Mouse (Mus musculus): ENCODE measurements around the gene Gm10300. TPM values are rescaled to one million over a fixed set of nuclear protein-coding genes. Genes with fewer than 3 reads are reported as not detected.

The Gm10300 gene
- total and polyA plus RNA-seq, 3 experiments = 0.08 to 0.13 (median 0.11) TPM

GRCm38 (mm10) chr4:132048995-132049404, 25.5 kb upstream of the Gm10300 start:
- WGBS = 2% methylated on average over 31 of the region's 46 CpGs
- Histone ChIP-seq H3K36me3 (ENCODE audit: control insufficient read depth, insufficient read depth, low read length) (peaks cover 9% of the 10 kb centered on the region), H3K27ac (peak overlapping the region; percentile 71), H3K27me3 (ENCODE audit: control insufficient read depth, insufficient read depth, low read length) (no peaks in the 10 kb centered on the region), H3K4me3 (peak overlapping the region; percentile 82), H3K79me2 (replicated peaks; ENCODE audit: control insufficient read depth, insufficient read depth, low read length) (peaks cover 3% of the 10 kb centered on the region), H3K4me1 (ENCODE audit: control insufficient read depth, insufficient read depth, low read length) (peaks cover 3% of the 10 kb centered on the region), H3K9ac (ENCODE audit: low read depth, low read length) (peak overlapping the region; percentile 83)
- peak; percentile 87 to 92 for DNase-seq
- TF ChIP-seq EP300 (IDR thresholded peaks at IDR 0.05; ENCODE audit: insufficient read depth, low read depth, low read length) (0 out of 2 replicates have a peak, but pooled peaks have one; percentile 15), POLR2A (IDR thresholded peaks at IDR 0.05; ENCODE audit: insufficient read depth, low read depth, low read length) (peak; percentile 29; the same call in 1 of the 2 replicates), CTCF (IDR thresholded peaks at IDR 0.05) (no peak)
- intact Hi-C loops (cut with DNase I) = no loop called here

- H3K27me3 ChIP-seq (ENCODE audit: control insufficient read depth, insufficient read depth, low read length) = no peaks in the 10 kb centered on the region
- peak overlapping the region; percentile 11; the same call in 1 of the 2 replicates for H3K27ac ChIP-seq
- H3K4me1 ChIP-seq (ENCODE audit: control insufficient read depth, insufficient read depth, low read length) = peaks cover 3% of the 10 kb centered on the region
- 10% methylated on average over 15 of the region's 15 CpGs for WGBS
- peaks cover 3% of the 10 kb centered on the region for H3K79me2 ChIP-seq (replicated peaks; ENCODE audit: control insufficient read depth, insufficient read depth, low read length)
- TF ChIP-seq CTCF (IDR thresholded peaks at IDR 0.05) (no peak), EP300 (IDR thresholded peaks at IDR 0.05; ENCODE audit: insufficient read depth, low read depth, low read length) (no peak), POLR2A (IDR thresholded peaks at IDR 0.05; ENCODE audit: insufficient read depth, low read depth, low read length) (no peak)
- peak overlapping the region; percentile 82 for H3K4me3 ChIP-seq
- no peak overlapping the region for H3K9ac ChIP-seq (ENCODE audit: low read depth, low read length)
- H3K36me3 ChIP-seq (ENCODE audit: control insufficient read depth, insufficient read depth, low read length) = peaks cover 3% of the 10 kb centered on the region
- DNase-seq = peak; percentile 32 to 33
- intact Hi-C loops (cut with DNase I) = loop anchor here (2.0 kb wide), 1 partner anchor 15 kb away; no protein-coding TSS in a partner anchor
Measured at GRCm38 (mm10) chr4:132049549-132050200, 24.8 kb upstream of the Gm10300 start.

- intact Hi-C loops (cut with DNase I) = loop anchor here (2.0 kb wide), 1 partner anchor 13 kb away; no protein-coding TSS in a partner anchor
Measured at GRCm38 (mm10) chr4:132051321-132052275, 22.9 kb upstream of the Gm10300 start.

GRCm38 (mm10) chr4:132057311-132057710, 17.2 kb upstream of the Gm10300 start:
- Histone ChIP-seq H3K79me2 (replicated peaks; ENCODE audit: control insufficient read depth, insufficient read depth, low read length) (peaks cover 11% of the 10 kb centered on the region), H3K27me3 (ENCODE audit: control insufficient read depth, insufficient read depth, low read length) (no peaks in the 10 kb centered on the region), H3K9ac (ENCODE audit: low read depth, low read length) (no peak overlapping the region), H3K27ac (no peak overlapping the region), H3K4me3 (no peak overlapping the region), H3K4me1 (ENCODE audit: control insufficient read depth, insufficient read depth, low read length) (peaks cover 16% of the 10 kb centered on the region), H3K36me3 (ENCODE audit: control insufficient read depth, insufficient read depth, low read length) (peaks cover 8% of the 10 kb centered on the region)
- TF ChIP-seq POLR2A (IDR thresholded peaks at IDR 0.05; ENCODE audit: insufficient read depth, low read depth, low read length) (no peak), EP300 (IDR thresholded peaks at IDR 0.05; ENCODE audit: insufficient read depth, low read depth, low read length) (no peak), CTCF (IDR thresholded peaks at IDR 0.05) (no peak)
- peak in 1 of 2 experiments; percentile 13 for DNase-seq
- intact Hi-C loops (cut with DNase I) = no loop called here

More at GRCm38 (mm10) chr4:132051321-132052275, 22.9 kb upstream of the Gm10300 start:
- Histone ChIP-seq H3K4me3 (no peak overlapping the region), H3K36me3 (ENCODE audit: control insufficient read depth, insufficient read depth, low read length) (peaks cover 2% of the 10 kb centered on the region; the same call in 1 of the 2 replicates), H3K9ac (ENCODE audit: low read depth, low read length) (no peak overlapping the region), H3K27me3 (ENCODE audit: control insufficient read depth, insufficient read depth, low read length) (no peaks in the 10 kb centered on the region), H3K79me2 (replicated peaks; ENCODE audit: control insufficient read depth, insufficient read depth, low read length) (peaks cover 1% of the 10 kb centered on the region; the same call in 1 of the 2 replicates), H3K4me1 (ENCODE audit: control insufficient read depth, insufficient read depth, low read length) (peaks cover 2% of the 10 kb centered on the region; the same call in 1 of the 2 replicates), H3K27ac (no peak overlapping the region)
- 74% methylated on average over 10 of the region's 10 CpGs for WGBS
- DNase-seq = no peak
- no peak for TF ChIP-seq EP300 (IDR thresholded peaks at IDR 0.05; ENCODE audit: insufficient read depth, low read depth, low read length)
- TF ChIP-seq POLR2A (IDR thresholded peaks at IDR 0.05; ENCODE audit: insufficient read depth, low read depth, low read length) = no peak
- TF ChIP-seq CTCF (IDR thresholded peaks at IDR 0.05) = no peak

GRCm38 (mm10) chr4:132059541-132059940, 15.0 kb upstream of the Gm10300 start:
- intact Hi-C loops (cut with DNase I) = no loop called here
- WGBS = 96% methylated on average over 2 of the region's 2 CpGs
- Histone ChIP-seq H3K4me3 (no peak overlapping the region), H3K4me1 (ENCODE audit: control insufficient read depth, insufficient read depth, low read length) (peaks cover 18% of the 10 kb centered on the region), H3K27me3 (ENCODE audit: control insufficient read depth, insufficient read depth, low read length) (no peaks in the 10 kb centered on the region), H3K27ac (no peak overlapping the region), H3K79me2 (replicated peaks; ENCODE audit: control insufficient read depth, insufficient read depth, low read length) (peaks cover 11% of the 10 kb centered on the region), H3K9ac (ENCODE audit: low read depth, low read length) (no peak overlapping the region), H3K36me3 (ENCODE audit: control insufficient read depth, insufficient read depth, low read length) (peaks cover 8% of the 10 kb centered on the region)
- DNase-seq = peak in 1 of 2 experiments; percentile 9
- TF ChIP-seq POLR2A (IDR thresholded peaks at IDR 0.05; ENCODE audit: insufficient read depth, low read depth, low read length) (no peak), CTCF (IDR thresholded peaks at IDR 0.05) (no peak), EP300 (IDR thresholded peaks at IDR 0.05; ENCODE audit: insufficient read depth, low read depth, low read length) (no peak)

Measured in heart, adult 2 months (tissue).